Mouse (Mus musculus) lung, embryonic 16.5 days (tissue): ENCODE data around the gene Map2k3. TPM values are rescaled to one million over a fixed set of nuclear protein-coding genes. Genes with fewer than 3 reads are reported as not detected.

Experiments
- ATAC-seq: fragments of 200-750 bp; cut with Nextera tagmentation; 2 replicates; pipeline ENCODE4 v1.8.0; 2017; ENCODE audit warnings: low read depth, mild to moderate bottlenecking, moderate library complexity
- H3K27ac ChIP-seq: fragments of 300-500 bp; sonication (generic); 2 replicates; pipeline ENCODE4 v1.5.1; 2014; ENCODE audit warnings: mild to moderate bottlenecking, control low read depth, low read length
- H3K27me3 ChIP-seq: fragments of 300-500 bp; sonication (generic); 2 replicates; pipeline ENCODE4 v1.6.1; 2014; ENCODE audit warnings: low read depth, low read length, mixed read lengths; ENCODE audit not compliant: control insufficient read depth, insufficient read depth
- H3K36me3 ChIP-seq: fragments of 300-500 bp; sonication (generic); 2 replicates; pipeline ENCODE4 v1.6.1; 2014; ENCODE audit warnings: low read length; ENCODE audit not compliant: control insufficient read depth, insufficient read depth
- H3K4me1 ChIP-seq: fragments of 300-500 bp; sonication (generic); replicated peaks from 2 replicates; pipeline ENCODE4 v1.6.1; 2014; ENCODE audit warnings: low read length, mixed read lengths; ENCODE audit not compliant: control insufficient read depth, insufficient read depth
- H3K4me2 ChIP-seq: fragments of 300-500 bp; sonication (generic); 2 replicates; pipeline ENCODE4 v1.6.1; 2014; ENCODE audit warnings: low read depth, low read length, control low read depth
- H3K4me3 ChIP-seq: fragments of 300-500 bp; sonication (generic); 2 replicates; pipeline ENCODE4 v1.5.1; 2014; ENCODE audit warnings: mild to moderate bottlenecking, low read length, control low read depth
- H3K9ac ChIP-seq: fragments of 300-500 bp; sonication (generic); 2 replicates; pipeline ENCODE4 v1.6.1; 2014; ENCODE audit warnings: low read length, control low read depth
- H3K9me3 ChIP-seq: fragments of 300-500 bp; sonication (generic); 2 replicates; pipeline ENCODE4 v1.6.1; 2016; ENCODE audit warnings: low read length; ENCODE audit not compliant: control insufficient read depth
- WGBS: fragments of 180-500 bp; shearing (Covaris S2); extraction: QIAGEN DNeasy Blood & Tissue Kit; methylation state at CpG from one replicate; pipeline ENCODE4 v1.1.7; 2014; 5-methylcytosine and 5-hydroxymethylcytosine counted together
- polyA plus RNA-seq: library from polyadenylated mRNA; unstranded; fragments of >200 nt; fragmentation: Nextera tagmentation; extraction: Ambion mirVana; gene quantifications from 2 replicates; pipeline ENCODE4 v1.2.1, GENCODE M21; 2015

Map2k3 gene
- polyA plus RNA-seq, 1 experiment from 2014 or later, result 114 TPM

DNA sequence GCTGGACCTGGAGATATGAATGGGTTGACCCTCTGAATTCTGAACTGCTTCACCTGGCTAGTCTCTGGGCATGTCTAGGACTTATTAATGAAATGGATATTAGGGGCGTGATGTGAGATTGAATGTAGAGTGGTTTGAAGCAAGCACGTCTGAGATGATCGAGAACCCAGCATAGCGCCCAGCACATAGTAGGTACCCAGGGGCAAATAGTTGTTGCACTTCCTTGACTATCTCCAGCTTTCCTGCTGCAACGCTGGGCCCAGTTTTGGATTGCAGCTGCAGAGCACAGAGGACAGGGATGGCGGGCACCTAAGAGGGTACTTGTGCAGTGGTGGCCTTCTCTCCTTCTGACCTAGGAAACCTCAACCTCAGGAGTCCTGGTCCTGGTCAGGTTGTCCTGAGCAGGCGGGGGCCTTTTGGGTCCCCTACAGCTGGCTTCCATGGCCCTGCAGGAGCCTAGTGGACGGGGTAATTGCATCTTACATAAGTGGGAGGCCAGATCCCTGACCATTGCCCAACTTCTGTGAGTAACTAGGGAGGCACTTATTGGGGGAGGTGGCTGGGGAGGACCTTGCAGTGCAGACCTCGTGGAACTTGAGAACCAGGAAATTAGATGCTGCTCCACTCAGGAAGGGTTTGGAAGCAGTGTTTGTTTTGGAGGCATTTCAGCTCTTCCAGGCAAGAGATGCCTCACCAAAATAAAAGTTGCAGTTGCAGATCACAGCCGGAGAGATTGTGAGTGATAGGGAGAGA is 1.5 kb downstream of the Map2k3 start:
- H3K4me1 ChIP-seq, result peaks cover 29% of the 10 kb centered on the region
- H3K9ac ChIP-seq, result peak overlapping the region; percentile 91
- H3K27me3 ChIP-seq, result no peaks in the 10 kb centered on the region
- no peak for ATAC-seq
- H3K4me2 ChIP-seq, result peak overlapping the region; percentile 93
- H3K9me3 ChIP-seq, result no peaks in the 10 kb centered on the region
- no peaks in the 10 kb centered on the region for H3K36me3 ChIP-seq
- peak overlapping the region; percentile 91 for H3K4me3 ChIP-seq
- WGBS, result 66% methylated on average over 10 of the region's 10 CpGs
- no peak overlapping the region for H3K27ac ChIP-seq

DNA sequence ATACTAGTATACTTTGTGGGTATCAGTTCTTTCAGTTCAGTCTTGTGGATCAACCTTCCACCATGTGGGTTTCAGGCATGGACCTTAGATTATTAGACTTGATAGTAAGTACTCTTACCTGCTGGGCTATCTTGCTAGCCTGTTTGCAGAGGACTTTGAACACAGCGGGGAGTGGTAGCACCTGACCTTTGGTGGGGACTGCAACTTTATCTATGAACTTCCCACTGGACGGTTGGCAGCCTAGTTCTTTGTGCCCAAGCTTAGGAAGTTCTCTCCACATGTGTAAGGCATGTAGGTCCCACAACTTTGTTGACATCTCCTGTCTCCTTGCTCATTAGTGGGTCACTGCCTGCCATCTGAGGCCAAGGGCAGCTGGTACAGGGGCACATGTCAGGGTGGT is 3.0 kb downstream of the Map2k3 start:
- H3K27ac ChIP-seq, result no peak overlapping the region
- ATAC-seq, result no peak
- H3K4me2 ChIP-seq, result peak overlapping the region; percentile 12; the same call in 1 of the 2 replicates
- H3K4me3 ChIP-seq, result no peak overlapping the region
- 71% methylated on average over 2 of the region's 2 CpGs for WGBS
- H3K4me1 ChIP-seq, result peaks cover 29% of the 10 kb centered on the region
- H3K36me3 ChIP-seq, result no peaks in the 10 kb centered on the region
- no peak overlapping the region for H3K9ac ChIP-seq
- no peaks in the 10 kb centered on the region for H3K9me3 ChIP-seq
- H3K27me3 ChIP-seq, result no peaks in the 10 kb centered on the region

DNA sequence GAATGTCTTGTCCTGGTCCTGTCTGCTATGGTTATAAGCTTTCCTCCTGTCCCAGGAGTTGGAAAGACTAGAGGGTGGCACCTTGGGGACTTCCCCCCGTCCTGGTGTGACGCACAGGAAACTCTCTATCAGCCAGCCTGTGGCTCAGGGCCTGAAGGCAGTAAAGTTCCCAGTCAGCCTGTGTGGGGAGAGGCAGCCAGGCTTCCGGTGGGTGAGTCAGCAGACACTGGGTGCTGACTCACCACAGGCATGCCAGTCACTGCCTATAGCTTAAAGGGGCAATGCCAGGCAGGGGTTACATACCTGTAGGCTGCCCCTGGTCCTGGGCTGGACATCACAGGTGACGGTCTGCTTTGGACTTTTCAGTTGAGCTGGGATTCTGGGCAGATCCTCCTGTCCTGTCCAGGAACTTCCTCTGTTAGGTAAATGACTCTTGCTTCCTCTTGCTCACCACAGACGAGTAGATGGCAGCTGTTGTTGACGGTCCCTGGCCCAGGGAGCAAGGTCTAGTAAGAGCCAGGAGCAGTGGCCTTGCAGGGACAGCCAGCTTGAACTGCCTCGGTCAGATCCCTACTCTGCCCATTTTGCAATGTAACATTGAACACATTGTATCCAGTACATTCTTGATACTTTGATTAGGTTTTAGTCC is 3.6 kb downstream of the Map2k3 start:
- no peak overlapping the region for H3K4me3 ChIP-seq
- H3K27me3 ChIP-seq, result no peaks in the 10 kb centered on the region
- peaks cover 32% of the 10 kb centered on the region for H3K4me1 ChIP-seq
- no peaks in the 10 kb centered on the region for H3K36me3 ChIP-seq
- peak overlapping the region; percentile 12; the same call in 1 of the 2 replicates for H3K4me2 ChIP-seq
- H3K9ac ChIP-seq, result no peak overlapping the region
- no peaks in the 10 kb centered on the region for H3K9me3 ChIP-seq
- ATAC-seq, result no peak
- no peak overlapping the region for H3K27ac ChIP-seq
- 55% methylated on average over 7 of the region's 7 CpGs for WGBS

DNA sequence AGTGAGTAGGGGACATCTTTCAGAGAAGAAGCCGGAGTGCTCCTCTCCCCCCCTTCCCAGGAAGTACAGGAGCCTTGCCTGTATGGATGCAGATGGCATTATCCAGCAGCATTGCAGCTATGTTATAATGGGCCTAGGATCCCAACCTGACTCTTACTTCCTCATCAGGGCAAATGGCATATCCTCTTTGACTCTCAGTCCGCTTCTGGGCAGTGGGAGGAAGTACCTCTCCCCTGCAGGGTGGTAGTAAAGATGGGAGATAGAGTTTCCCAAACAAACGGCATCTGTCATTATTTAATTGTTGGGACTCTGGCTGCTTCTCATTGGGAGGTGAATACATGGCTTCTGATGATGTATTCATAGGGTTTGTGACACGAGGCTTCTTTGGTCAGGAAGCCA is 4.1 kb downstream of the Map2k3 start:
- Histone ChIP-seq H3K4me1 (peaks cover 32% of the 10 kb centered on the region), H3K4me2 (no peak overlapping the region), H3K9ac (no peak overlapping the region), H3K27me3 (no peaks in the 10 kb centered on the region), H3K4me3 (no peak overlapping the region), H3K9me3 (no peaks in the 10 kb centered on the region), H3K27ac (no peak overlapping the region), H3K36me3 (no peaks in the 10 kb centered on the region)
- ATAC-seq, result no peak
- WGBS, result 66% methylated on average over 4 of the region's 4 CpGs

DNA sequence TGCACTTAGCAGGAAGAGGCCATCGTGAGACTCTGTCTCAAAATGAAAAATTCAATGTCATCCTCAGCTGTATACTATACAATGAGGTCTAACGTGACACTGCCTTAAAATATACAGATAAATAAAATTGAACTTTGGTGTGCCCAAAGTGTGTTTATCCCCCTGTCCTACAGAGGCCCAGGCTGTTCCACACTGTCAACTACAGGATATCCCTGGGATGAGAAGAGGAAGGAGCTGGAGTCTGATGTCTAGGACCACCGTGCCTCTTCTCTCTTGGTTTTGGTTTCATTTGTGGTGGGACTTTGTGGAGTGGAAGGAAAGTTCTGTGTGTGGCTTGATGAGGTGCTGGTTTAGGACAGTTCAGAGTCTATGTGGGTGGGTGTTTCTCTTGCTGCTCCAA is 5.8 kb downstream of the Map2k3 start:
- no peaks in the 10 kb centered on the region for H3K36me3 ChIP-seq
- H3K9me3 ChIP-seq, result no peaks in the 10 kb centered on the region
- no peaks in the 10 kb centered on the region for H3K27me3 ChIP-seq
- no peak overlapping the region for H3K27ac ChIP-seq
- no peak overlapping the region for H3K4me2 ChIP-seq
- no peak overlapping the region for H3K9ac ChIP-seq
- no peak for ATAC-seq
- no peak overlapping the region for H3K4me3 ChIP-seq
- H3K4me1 ChIP-seq, result peaks cover 39% of the 10 kb centered on the region
- WGBS, result 64% methylated on average over 3 of the region's 3 CpGs

DNA sequence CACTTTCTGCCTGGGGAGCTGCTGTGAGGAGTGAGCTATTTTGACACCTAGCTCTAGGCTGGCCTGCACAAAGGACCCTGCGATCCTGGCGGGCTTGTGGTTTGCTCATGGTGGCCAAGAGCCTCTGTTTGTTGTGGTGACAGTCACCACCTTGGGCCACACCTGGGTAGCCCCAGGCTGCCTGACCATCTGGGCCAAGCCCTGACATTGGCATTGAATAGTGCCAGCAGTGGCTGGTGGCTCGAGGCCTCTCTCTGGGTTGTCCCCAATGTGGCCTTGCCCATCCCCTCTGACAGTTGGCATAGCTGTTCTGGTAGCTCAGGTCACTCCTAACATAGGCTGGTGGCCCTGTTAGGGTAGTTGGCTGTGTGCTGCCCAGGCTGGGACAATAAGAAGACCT is 7.7 kb downstream of the Map2k3 start:
- Histone ChIP-seq H3K27me3 (no peaks in the 10 kb centered on the region), H3K9ac (no peak overlapping the region), H3K9me3 (no peaks in the 10 kb centered on the region), H3K4me2 (no peak overlapping the region), H3K4me1 (peaks cover 24% of the 10 kb centered on the region), H3K4me3 (no peak overlapping the region), H3K36me3 (peaks cover 12% of the 10 kb centered on the region), H3K27ac (no peak overlapping the region)
- 92% methylated on average over 3 of the region's 3 CpGs for WGBS
- ATAC-seq, result no peak

DNA sequence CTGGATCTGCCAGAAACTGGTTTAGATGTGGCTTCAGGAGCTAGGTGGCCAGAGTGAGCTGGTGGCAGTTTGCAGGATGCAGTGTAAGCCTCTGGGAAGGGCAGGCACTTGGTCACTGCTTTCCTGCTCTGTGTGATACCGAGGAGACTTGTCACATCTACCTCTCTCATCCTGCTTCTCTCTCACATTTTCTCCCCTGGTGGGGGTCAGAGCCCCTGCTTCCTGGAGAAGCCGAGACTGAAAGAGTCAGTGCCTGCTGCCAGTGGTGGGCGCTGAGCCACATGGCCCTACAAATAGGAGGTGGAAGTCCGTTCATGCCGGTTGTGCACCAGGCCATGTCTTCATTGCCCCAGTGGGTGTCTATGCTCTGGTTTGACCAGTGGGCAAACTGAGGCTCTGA is 8.7 kb downstream of the Map2k3 start:
- no peak for ATAC-seq
- Histone ChIP-seq H3K36me3 (peaks cover 13% of the 10 kb centered on the region), H3K27ac (peak overlapping the region; percentile 87), H3K9me3 (no peaks in the 10 kb centered on the region), H3K27me3 (no peaks in the 10 kb centered on the region), H3K9ac (peak overlapping the region; percentile 17; the same call in 1 of the 2 replicates), H3K4me3 (no peak overlapping the region), H3K4me1 (peaks cover 21% of the 10 kb centered on the region), H3K4me2 (no peak overlapping the region)
- 74% methylated on average over 5 of the region's 5 CpGs for WGBS

DNA sequence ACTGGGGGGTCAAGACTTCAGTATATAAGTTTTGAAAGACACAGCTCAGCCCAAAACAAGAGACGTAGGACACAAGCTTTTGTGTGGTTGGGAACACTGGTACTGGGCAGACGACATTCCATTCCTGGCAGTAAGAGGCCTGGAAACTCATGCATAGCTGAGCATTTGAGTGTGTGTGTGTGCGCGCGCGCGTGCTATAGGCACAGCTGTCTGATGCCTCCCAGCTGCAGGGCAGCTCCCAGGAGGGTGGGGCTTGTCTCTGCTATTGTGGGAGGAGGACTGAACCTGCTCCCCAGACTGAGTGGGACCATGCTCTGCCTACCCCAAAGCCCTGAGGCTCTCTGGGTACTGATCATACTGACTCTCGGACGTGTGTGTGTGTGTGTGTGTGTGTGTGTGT is 9.5 kb downstream of the Map2k3 start:
- Histone ChIP-seq H3K27ac (peak overlapping the region; percentile 87), H3K4me1 (peaks cover 17% of the 10 kb centered on the region), H3K4me3 (no peak overlapping the region), H3K9ac (no peak overlapping the region), H3K9me3 (no peaks in the 10 kb centered on the region), H3K4me2 (peak overlapping the region; percentile 21; the same call in 1 of the 2 replicates), H3K27me3 (no peaks in the 10 kb centered on the region), H3K36me3 (peaks cover 17% of the 10 kb centered on the region)
- 46% methylated on average over 9 of the region's 9 CpGs for WGBS
- peak; percentile 93 for ATAC-seq

DNA sequence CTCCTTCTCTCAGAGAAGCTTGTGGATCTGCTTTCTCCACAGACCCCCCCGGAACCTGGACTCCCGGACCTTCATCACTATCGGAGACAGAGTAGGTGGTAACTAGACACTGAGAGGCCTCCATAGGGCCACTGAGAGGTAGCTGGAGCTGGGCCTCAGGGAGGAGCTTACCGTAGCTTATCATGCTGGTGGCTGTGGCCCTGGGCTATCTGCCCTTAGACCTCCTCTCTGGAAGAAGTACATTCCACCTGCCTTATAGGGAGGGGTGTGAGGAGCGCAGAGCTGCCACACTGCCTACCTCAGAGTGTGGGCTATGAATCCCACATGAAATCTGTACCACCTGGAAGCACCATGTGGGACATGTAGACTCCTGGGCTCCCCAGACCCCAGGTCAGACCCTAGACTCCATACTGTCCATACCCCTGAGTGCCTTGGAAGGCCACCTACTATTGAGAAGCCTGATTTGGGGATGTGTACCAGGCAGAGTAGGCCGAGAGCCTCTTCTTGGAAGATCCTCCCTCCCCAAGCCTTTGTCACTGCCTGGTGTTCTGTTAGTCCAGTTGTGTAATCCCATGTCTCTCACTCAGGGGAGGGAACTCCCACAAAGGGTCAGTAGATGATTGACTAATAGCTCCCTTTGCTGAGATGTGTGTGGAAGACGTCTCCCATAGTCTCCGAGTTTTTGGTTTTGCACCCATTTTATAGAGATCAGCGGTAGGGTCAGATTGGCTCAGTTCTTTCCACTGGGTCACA is 10.6 kb downstream of the Map2k3 start:
- no peak overlapping the region for H3K9ac ChIP-seq
- H3K4me2 ChIP-seq, result no peak overlapping the region
- peaks cover 28% of the 10 kb centered on the region for H3K36me3 ChIP-seq
- WGBS, result 80% methylated on average over 9 of the region's 9 CpGs
- H3K27ac ChIP-seq, result no peak overlapping the region
- H3K9me3 ChIP-seq, result no peaks in the 10 kb centered on the region
- no peak overlapping the region for H3K4me3 ChIP-seq
- ATAC-seq, result no peak
- peaks cover 17% of the 10 kb centered on the region for H3K4me1 ChIP-seq
- no peaks in the 10 kb centered on the region for H3K27me3 ChIP-seq
